Mouse (Mus musculus): ENCODE measurements around the gene Zcchc14.

- TF ChIP-seq CTCF (IDR thresholded peaks at IDR 0.05; ENCODE audit: low read depth, low read length) (no peak), POLR2A (IDR thresholded peaks at IDR 0.05; ENCODE audit: borderline replicate concordance, low read depth, low read length) (0 out of 2 replicates have a peak, but pooled peaks have one; percentile 25)
These were observed at the start of gene Zcchc14 for GRCm38 (mm10) chr8:121652774-121653323.
